Mouse (Mus musculus): ENCODE data around the gene Trim72.
"Not testable (repeated sequence)": the region's sequence is repeated elsewhere in the genome, so short reads cannot be mapped to it uniquely, and the experiment has no call there.

Gene Trim72

DNA sequence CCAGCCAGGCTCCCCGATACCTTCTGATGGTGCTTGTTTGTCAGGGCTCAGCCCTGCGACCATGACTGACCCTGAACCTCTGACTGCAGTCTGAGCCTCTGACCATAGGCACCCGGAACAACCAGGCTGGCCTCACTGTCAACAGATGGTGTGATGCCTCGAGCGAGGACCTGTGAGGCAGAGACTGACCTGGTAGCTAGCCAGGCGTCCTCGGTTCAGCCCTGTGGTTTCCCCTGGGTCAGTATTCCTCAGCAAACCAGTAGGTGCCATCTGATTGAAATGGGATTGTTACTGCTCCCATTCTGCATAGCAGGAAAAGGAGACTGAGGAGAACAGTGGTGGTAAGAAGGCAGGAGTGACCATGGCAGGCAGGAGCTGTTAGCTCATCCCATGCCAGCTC lies 2.4 kb downstream of the Trim72 start:
- DNase-seq (ENCODE audit: low read depth in 1 of 2, low spot score in 2 of 2), result no peak

DNA sequence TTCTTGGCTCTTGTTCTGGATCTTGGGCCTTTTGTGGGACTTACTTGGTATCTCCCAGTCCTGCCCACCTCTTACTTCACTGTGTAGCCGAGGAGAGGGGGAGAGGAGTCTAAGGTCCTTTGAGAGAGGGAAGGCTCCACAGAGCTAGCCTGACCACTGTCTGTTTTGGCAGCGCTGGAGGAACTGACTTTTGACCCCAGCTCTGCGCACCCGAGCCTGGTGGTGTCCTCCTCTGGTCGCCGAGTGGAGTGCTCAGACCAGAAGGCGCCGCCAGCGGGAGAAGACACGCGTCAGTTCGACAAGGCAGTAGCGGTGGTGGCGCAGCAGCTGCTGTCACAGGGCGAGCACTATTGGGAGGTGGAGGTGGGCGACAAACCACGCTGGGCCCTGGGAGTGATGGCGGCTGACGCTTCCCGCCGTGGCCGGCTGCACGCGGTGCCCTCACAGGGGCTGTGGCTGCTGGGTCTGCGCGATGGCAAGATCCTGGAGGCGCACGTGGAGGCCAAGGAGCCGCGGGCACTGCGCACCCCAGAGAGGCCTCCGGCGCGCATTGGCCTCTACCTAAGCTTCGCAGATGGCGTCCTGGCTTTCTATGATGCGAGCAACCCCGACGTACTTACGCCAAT lies 6.1 kb downstream of the Trim72 start:
- no peak for DNase-seq (ENCODE audit: low read depth in 1 of 2, low spot score in 2 of 2)

DNA sequence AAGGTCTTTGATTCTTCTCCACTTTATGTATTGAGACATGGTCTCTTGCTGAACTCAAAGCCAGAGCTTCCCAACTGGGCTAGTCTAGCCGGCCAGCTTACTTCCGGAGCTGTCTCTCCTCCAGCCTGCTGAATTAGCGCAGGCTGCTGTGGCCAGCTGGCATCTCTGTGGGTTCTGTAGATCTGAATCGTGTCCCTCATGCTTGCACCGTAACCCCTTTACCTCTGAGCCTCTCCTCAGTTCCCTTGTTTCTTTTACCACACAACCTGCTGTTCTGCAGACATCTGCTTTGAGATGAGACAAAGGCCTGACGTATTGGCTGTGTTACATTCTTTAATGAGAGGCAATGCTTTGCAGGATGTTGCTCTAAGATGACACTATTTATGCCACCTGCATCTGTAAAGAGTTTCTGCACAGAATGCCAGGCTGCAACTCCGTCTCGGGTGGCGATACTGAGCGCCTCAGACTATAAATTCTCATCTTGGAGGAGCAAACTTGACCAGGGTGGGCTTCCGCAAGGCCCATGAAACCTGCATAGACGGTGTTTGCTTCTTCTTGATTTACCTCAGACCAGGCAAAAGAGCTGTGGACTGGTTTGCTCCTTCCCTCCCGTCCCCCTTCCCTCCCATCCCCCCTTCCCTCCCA lies 8.5 kb downstream of the Trim72 start:
- DNase-seq (ENCODE audit: low read depth in 1 of 2, low spot score in 2 of 2), result no peak

DNA sequence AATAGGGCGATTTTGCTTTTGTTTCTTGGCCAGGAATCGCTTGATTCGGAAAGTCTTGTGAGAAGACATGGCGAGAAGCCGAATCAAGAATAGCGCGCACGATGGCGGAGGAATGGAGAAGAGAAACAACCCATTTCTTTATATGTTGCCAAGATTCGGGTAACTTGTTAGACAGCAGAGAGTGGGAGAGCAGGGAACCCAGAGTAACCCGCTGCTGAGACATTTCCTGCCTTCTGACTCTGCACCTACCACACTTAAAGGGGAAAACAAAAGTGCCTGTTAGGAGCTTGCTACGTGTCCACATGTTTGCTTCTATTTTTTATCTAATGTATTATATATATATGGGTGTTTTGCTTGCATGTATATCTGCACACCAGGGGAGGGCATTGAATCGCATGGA lies 9.4 kb downstream of the Trim72 start:
- no peak for DNase-seq (ENCODE audit: low read depth in 1 of 2, low spot score in 2 of 2)

DNA sequence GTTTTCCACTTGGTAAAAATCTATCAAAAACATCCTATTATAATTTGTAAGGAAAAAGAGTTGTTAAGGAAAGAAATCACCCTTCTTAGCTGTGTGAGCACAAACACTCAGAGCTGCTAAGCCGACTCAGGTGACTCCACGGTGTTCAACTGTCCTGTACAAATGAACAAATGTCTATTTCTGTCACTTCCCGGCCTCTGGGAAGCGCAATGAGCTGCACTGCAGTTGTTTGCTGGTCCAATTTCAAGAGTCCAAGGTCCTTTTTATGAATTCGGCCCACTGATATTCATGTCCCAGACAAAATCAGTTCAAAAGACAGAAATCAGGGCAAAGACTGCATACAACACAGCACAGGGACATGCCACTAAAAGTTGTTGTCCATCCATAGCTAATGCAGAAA lies 12.4 kb downstream of the Trim72 start:
- not testable (repeated sequence) for DNase-seq (ENCODE audit: low read depth in 1 of 2, low spot score in 2 of 2)

DNA sequence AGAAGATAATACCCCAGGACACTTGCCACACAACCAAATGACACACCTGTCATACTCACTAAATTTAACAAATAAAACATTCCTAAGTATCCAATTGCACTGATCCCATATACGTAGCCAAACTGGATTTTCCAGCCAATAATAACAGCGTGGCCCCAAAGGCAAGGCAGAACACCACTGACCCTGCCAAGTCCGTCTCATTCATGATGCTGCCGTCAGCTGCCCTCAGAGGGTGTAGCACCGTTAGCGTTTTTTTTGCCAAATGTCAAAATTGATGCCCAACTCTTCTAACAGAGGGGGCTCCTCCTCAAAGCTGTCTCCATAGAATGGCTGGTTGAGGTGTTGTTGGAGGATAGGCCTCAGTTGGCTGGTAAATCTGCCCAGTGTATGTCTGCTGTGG lies 12.9 kb downstream of the Trim72 start:
- DNase-seq (ENCODE audit: low read depth in 1 of 2, low spot score in 2 of 2), result no peak

DNA sequence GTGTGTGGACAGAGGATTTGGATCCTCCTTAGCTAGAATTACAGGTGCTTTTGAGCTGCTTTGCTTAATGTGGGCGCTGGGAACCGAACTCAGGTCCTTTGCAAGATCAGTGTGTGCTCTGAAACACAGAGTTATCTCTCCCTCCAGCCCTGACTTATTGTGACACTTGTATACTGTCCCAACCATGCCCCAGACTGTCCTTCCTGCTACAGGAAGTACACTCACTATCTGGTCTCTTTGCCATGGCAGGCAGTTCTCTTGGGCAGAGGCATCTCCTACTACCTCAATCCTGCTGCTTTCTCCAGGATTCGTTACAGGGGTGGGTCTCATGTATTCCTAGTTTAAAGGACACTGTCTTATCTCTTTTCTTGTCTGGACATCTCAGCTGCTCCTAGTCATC lies 14.5 kb downstream of the Trim72 start:
- no peak for DNase-seq (ENCODE audit: low read depth in 1 of 2, low spot score in 2 of 2)

DNA sequence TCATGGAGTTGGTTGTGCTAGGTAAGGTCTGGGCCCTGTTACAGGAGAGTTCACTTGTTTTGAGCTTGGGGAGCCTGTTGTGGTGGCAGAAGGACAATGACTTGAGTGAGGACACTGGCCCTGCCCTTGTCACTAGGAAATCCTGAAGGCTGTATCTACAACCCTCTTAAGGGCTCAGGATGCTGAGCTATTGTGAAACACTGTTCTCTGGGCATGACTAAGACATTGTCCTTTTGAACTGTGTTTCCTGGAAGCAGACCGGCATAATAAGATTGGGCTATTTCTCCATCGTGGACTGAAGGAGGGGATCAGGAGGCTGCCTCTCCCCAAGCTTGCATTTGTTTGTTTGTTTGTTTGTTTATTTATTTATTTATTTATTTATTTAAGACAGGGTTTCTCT lies 15.4 kb downstream of the Trim72 start:
- peak in 1 of 2 experiments; percentile 21 for DNase-seq (ENCODE audit: low read depth in 1 of 2, low spot score in 2 of 2)

DNA sequence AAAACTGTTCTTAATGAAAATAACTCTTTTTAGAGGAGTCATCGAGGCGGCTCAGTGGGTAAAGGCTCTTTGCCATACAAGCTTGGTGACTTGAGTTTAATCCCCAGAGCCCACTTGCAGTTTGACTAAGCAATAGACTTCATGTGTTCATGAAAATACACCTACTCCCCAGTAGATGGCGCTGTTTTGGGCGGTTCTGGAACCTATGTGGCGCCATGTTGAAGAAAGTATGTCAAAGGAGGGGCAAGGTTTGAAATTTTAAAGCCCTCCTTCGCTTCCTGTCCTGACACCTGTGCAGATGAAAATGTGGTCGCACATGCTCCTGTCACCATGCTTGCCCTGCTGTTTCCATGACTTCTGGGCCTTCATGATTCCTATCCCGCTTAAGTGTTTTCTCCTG lies 19.2 kb downstream of the Trim72 start:
- no peak for DNase-seq (ENCODE audit: low read depth in 1 of 2, low spot score in 2 of 2)

DNA sequence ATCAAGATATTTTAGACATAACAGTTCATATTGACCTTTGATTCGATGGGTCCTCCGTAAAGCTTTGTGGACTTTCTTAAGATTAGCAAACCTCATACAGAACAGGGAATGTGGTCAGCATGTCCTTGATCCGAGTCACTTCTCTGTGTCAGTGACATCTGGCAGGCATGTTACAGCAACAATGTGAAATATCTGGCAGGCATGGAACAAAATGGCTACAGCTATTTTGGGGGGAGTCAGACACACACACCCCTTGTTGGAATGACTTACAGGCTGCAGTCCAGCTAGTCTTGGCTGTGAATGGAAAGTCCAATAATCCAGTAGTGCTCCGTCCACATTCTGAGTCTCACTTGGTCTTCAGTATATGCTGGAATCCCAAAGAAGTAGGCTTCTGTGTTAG lies 19.8 kb downstream of the Trim72 start:
- no peak for DNase-seq (ENCODE audit: low read depth in 1 of 2, low spot score in 2 of 2)

DNA sequence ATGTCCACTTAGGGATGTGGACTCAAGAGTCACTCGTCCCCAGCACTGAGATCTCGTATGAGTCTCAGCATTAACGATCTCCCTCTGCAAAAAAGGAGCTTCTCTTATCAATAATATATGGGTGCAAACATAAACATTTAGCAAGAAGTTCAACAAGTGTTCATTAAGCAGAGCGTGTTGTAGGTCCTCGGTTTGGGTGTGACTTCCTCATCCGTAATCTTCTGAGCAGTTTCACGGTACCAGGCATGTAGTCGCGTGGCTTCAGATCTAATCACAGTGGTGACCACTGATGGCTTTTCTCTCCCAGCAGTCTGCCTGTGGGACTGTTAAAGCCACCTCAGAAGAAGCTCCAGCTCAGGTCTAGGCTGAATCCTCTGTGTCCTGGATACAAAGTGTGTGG lies 20.6 kb downstream of the Trim72 start:
- no peak for DNase-seq (ENCODE audit: low read depth in 1 of 2, low spot score in 2 of 2)

DNA sequence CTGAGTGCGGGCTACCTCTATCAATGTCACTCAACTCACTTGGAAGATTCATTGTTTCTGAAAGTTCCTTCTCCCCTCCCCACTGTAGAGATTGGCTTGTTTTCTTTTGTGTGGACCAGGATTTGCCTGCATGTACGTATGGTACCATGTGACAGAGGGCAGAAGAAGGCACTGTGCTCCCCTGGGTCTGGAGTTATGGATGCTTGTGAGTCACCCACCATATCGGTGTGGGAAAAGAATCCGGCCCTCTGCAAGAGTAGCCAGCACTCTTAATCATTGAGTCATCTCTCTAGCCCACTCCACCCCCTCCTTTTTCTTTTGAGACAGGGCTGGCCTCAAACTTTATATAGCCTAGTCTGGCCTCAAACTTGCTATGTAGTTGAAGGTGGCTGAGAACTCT lies 21.2 kb downstream of the Trim72 start:
- no peak for DNase-seq (ENCODE audit: low read depth in 1 of 2, low spot score in 2 of 2)

DNA sequence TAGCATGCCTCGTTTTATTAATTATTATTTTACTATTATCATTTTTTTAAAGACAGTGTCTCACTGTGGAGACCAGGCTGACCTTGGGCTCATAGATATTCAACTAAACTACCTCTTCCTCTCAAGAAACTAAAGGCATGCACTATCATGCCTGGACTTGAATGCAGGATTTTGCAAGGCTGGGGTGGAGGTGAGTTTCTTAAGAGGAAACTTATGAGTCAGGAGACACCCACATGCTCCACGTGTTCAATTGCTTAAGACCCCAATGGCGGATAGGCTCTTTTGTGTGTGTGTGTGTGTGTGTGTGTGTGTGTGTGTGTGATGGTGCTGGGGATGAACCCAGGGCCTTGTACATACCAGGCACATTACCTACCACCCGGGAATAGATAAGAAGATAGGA lies 21.6 kb downstream of the Trim72 start:
- DNase-seq (ENCODE audit: low read depth in 1 of 2, low spot score in 2 of 2), result no peak

DNA sequence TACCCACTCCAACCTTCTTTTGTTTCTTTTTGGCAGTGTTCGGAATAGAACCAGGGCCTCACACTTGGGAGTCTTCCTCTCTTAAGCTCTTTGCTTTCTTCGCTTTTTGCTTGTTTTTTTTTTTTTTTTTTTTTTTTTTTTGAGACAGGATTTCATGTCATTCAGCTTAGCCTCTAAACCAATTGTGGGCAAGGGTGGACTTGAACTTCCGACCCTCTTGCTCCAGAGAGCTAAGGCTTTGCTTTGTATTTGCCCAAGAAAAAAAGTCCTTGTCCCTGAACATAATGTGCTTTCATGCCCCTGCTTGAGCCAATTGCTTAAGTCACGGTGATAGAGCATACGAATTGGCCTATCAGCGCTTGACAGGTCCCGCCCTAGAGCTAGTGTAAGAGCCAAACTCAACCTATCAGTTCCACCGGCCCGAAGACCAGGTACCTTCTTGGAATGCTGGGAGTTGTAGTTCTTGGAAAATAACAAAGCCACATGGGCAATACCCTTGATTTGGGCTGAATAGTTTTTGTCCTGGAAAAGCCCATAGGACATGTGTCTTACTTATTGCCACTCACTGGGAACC lies 27.7 kb downstream of the Trim72 start:
- DNase-seq (ENCODE audit: low read depth in 1 of 2, low spot score in 2 of 2), result no peak

DNA sequence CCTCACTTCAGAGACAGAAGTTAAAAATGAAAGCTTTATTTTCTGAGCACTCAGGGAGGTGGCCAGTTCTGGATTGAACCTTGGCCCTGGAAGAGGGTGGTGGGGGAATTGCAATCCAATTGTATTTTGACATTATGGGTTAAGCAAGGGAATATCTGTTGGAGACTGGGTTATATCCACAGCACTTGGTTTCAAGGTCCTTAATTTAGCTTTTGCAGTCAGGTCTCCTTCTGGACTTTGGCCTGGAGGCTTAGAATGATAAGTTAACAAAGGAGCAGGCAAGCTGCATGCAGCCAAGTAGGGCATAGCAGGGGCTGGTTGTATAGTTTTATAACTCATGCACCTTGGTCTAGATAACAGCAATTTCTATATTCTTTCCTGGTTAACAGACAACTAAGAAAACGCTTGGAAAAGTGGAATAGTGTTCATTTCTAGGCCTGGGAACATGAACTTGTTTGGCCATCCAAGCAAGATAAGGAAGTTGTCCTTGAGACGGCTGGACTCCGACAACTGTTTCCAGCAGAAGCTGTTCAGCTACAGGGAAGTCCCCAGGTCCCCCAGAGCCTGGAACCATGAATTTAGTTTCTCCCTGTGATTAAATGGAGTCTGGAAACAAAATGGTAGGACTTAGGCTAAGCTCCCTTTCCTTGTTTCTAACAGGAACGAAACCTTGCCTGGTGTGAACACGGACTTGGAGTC lies 28.7 kb downstream of the Trim72 start:
- no peak for DNase-seq (ENCODE audit: low read depth in 1 of 2, low spot score in 2 of 2)

DNA sequence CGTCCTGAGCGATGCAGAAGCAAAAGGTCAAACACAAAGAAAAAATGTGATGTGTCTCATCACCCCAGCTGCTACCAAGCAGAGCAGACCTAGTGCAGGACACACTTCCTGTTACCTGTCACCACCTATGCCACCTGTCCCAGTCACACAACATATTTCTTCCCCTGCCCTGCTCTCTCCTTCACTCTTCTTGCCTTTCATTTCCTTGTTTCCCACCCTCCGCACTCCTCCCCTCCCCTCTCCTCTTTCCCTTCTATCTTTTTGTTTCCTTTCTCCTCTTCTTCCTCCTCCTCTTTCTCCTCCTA lies 29.2 kb downstream of the Trim72 start:
- DNase-seq (ENCODE audit: low read depth in 1 of 2, low spot score in 2 of 2), result no peak

DNA sequence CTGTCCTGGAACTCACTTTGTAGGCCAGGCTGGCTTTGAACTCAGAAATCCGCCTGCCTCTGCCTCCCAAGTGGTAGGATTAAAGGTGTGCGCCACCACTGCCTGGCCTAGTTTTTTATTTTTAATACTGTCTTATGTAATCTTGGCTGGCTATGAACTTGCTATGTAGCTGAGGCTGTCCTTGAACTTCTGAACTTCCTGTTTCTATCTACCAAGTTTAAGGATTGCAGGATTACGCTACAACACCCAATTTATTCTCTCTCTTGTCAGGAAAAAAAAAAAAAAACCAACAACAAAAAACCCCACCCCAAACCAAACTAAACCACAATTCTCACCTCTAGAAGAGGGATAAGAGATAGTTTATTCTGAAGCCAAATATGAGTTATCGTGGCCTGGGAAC lies 29.9 kb downstream of the Trim72 start:
- no peak for DNase-seq (ENCODE audit: low read depth in 1 of 2, low spot score in 2 of 2)

DNA sequence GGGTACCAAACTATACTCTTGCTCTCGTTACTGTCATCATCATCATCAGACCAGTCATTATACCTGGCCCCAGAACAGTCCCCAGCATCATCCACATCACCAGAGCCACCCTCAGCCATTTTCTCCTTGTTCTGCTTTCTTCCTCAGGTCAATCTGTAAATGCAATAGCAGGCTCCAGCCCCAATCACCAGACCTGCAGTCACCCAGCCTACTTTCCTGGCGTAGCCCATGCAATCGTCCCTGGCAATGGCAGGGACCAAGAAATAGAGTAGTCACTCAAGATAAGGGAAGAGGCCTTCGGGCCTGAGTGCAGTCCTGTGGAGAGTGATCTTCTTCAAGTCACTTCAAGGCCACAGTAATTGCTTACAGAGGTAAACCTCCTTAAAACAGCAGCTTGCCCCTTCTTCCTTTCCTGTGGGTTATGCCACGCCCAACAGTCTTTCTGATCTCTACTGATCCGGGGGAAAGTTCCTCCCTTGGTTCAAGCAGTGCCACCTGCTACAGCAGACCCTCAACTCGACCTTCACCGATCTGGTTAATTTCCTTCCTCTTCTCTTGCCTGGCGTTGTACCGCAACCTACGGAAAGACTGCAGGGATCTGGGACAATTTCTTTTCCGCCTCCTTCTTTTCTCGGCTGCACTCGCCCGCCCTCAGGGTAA lies 38.5 kb downstream of the Trim72 start:
- DNase-seq (ENCODE audit: low read depth in 1 of 2, low spot score in 2 of 2), result not testable (repeated sequence)

DNA sequence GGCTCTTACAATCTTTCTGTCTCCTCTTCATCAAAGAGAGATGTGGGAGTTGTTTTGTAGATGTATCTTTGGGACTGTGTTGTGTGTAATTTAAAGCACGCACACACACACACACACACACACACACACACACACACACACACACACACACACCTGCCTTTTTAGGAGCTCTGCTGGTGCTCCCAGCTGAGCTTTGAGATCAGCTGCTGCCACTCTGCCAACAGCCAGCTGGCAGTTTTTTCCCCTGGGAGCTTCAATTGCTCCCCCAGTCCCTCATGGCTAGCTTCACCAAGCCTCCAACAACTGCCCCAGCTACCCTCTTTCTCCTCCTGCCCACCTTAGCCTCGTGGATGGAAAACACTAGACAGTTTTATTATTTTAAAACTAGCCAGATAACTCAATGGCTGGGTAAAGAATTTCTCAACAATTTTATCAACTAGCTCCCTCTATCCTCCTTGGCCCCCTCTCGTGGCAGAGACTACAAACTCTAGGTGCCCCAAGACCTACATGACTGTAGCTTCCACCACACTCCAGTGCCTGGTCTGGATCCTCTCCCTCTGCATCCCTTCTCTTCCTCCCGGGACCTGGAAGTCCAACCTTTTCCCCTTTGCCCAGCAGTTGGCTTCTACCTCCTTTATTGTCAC lies 40.5 kb downstream of the Trim72 start:
- no peak for DNase-seq (ENCODE audit: low read depth in 1 of 2, low spot score in 2 of 2)

DNA sequence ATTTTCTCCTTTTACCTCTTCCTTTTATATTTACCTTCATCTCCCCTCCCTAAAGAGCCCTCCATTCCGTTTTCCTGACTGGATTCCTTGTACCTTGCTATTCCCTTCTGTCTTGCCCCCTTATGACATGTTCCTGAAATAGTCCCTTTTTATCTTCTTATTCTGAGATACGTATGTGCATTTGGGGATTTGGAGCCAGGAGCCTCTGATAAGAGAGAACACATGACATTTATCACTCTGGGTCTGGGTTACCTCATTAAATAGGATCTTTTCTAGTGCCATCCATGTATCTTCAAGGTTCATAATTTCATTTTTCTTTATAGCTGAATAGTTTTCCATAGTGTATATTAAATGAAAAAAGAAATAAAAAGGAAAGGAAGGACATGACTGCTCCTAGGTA lies 41.9 kb downstream of the Trim72 start:
- DNase-seq (ENCODE audit: low read depth in 1 of 2, low spot score in 2 of 2), result no peak

DNA sequence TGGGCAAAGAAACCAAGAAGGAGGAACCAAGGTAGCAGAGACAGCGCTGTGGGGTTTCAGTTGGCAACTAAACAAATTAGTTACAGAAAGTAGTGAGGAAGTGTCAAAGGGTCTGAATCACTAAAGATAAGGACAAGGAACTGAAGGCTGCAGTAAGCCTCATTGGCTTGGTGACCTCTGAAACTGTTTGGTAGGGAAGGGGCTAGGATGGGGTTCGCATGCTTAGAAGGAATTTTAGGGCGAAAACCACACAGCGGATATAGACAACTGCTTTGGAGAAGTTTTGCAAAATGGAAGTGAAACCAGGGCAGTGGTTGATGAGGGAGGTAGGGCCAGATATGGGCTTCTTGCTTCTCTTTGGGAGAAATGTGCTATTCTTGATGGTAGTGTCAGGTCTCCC lies 45.1 kb downstream of the Trim72 start:
- peak in 1 of 2 experiments; percentile 45 for DNase-seq (ENCODE audit: low read depth in 1 of 2, low spot score in 2 of 2)

DNA sequence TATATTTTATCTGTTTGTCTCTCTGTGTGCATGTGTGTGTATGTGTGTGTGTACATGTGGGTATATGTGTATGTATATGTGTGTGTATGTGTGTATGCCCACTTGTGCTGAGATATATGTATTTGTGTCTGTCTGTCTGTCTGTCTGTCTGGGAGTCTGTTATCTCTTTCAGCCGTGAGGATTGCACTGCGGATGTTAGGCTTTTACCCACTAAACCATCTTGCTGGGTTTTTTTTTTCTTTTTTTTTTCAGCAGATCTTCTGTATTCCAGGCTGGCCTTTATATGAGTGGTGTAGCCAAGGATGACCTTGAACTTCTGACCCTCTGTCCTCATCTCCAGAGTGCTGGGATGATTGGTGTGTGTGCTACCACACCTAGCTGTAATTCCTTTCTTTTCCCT lies 45.5 kb downstream of the Trim72 start:
- no peak for DNase-seq (ENCODE audit: low read depth in 1 of 2, low spot score in 2 of 2)
